Mouse (Mus musculus) cerebellum, postnatal 36 days (tissue): Measurements from ENCODE around the gene BC052040.

Source experiments
- DNase-seq, 2 experiments: peaks; one replicate each; pipeline ENCODE4 v3.0.0; 2021 to 2022; ENCODE audit warnings: mixed read lengths in 2 of 2

Gene BC052040

GRCm38 (mm10) chr2:115581241-115581988 lies at the start of gene BC052040:
TSS of gene BC052040 (plus strand) at chr2:115581716.
- peak; percentile 84 to 89 for DNase-seq

GRCm38 (mm10) chr2:115538009-115538690 lies 43.4 kb upstream of the BC052040 start:
- no peak for DNase-seq

GRCm38 (mm10) chr2:115538691-115539283 lies 42.7 kb upstream of the BC052040 start:
- no peak for DNase-seq

- DNase-seq: no peak
Measured at GRCm38 (mm10) chr2:115539731-115540130, 41.8 kb upstream of the BC052040 start.

GRCm38 (mm10) chr2:115542401-115543123 lies 39.0 kb upstream of the BC052040 start:
- DNase-seq: no peak

- no peak for DNase-seq
Measured at GRCm38 (mm10) chr2:115543212-115543611, 38.3 kb upstream of the BC052040 start.

GRCm38 (mm10) chr2:115551901-115552300 lies 29.6 kb upstream of the BC052040 start:
- no peak for DNase-seq

GRCm38 (mm10) chr2:115562155-115562827 lies 19.2 kb upstream of the BC052040 start:
- DNase-seq: no peak

GRCm38 (mm10) chr2:115563436-115564093 lies 18.0 kb upstream of the BC052040 start:
- no peak for DNase-seq

- DNase-seq: no peak
Measured at GRCm38 (mm10) chr2:115571996-115572395, 9.5 kb upstream of the BC052040 start.

- DNase-seq: no peak
Measured at GRCm38 (mm10) chr2:115574802-115575201, 6.7 kb upstream of the BC052040 start.

GRCm38 (mm10) chr2:115579171-115579900 lies 2.2 kb upstream of the BC052040 start:
- no peak for DNase-seq

- no peak for DNase-seq
Measured at GRCm38 (mm10) chr2:115579976-115580375, 1.5 kb upstream of the BC052040 start.

GRCm38 (mm10) chr2:115581989-115582608 lies 583 bp downstream of the BC052040 start:
- peak; percentile 5 to 7 for DNase-seq

GRCm38 (mm10) chr2:115583776-115584175 lies 2.3 kb downstream of the BC052040 start:
- DNase-seq: no peak

GRCm38 (mm10) chr2:115590602-115591001 lies 9.1 kb downstream of the BC052040 start:
- DNase-seq: no peak

GRCm38 (mm10) chr2:115592651-115593119 lies 11.2 kb downstream of the BC052040 start:
- DNase-seq: peak; percentile 21 to 31

GRCm38 (mm10) chr2:115597017-115597416 lies 15.5 kb downstream of the BC052040 start:
- no peak for DNase-seq

GRCm38 (mm10) chr2:115598266-115598665 lies 16.8 kb downstream of the BC052040 start:
- no peak for DNase-seq

GRCm38 (mm10) chr2:115600724-115601123 lies 19.2 kb downstream of the BC052040 start:
- no peak for DNase-seq

GRCm38 (mm10) chr2:115601280-115601679 lies 19.8 kb downstream of the BC052040 start:
- no peak for DNase-seq
